Mouse (Mus musculus): Measurements from ENCODE around the gene Iqsec1. TPM values are rescaled to one million over a fixed set of nuclear protein-coding genes. Genes with fewer than 3 reads are reported as not detected.
"Not testable (repeated sequence)": the region's sequence is repeated elsewhere in the genome, so short reads cannot be mapped to it uniquely, and the experiment has no call there.

The Iqsec1 gene
- total and polyA plus RNA-seq, 2 experiments from 2014 or later, result 29.0 to 175 TPM

- H3K4me3 ChIP-seq (ENCODE audit: low read length), result no peak overlapping the region
- TF ChIP-seq CTCF (IDR thresholded peaks at IDR 0.05; ENCODE audit: low read depth), result no peak
- no peaks in the 10 kb centered on the region for H3K9me3 ChIP-seq (ENCODE audit: low read length)
- H3K9ac ChIP-seq (replicated peaks; ENCODE audit: low read length), result no peak overlapping the region
- H3K4me2 ChIP-seq (ENCODE audit: low read depth, low read length), result no peak overlapping the region
- H3K27ac ChIP-seq, result no peak overlapping the region
- DNase-seq (ENCODE audit: low spot score) (no peak), ATAC-seq (peak; percentile 31)
- H3K36me3 ChIP-seq (ENCODE audit: insufficient read depth, low read length), result peaks cover 23% of the 10 kb centered on the region
- 73% methylated on average over 20 of the region's 20 CpGs for WGBS
- no peaks in the 10 kb centered on the region for H3K4me1 ChIP-seq (ENCODE audit: insufficient read depth, low read length)
- no peaks in the 10 kb centered on the region for H3K27me3 ChIP-seq (ENCODE audit: insufficient read depth, low read length)
These were observed 328.0 kb downstream of the Iqsec1 start for GRCm38 (mm10) chr6:90660398-90661028.

DNA sequence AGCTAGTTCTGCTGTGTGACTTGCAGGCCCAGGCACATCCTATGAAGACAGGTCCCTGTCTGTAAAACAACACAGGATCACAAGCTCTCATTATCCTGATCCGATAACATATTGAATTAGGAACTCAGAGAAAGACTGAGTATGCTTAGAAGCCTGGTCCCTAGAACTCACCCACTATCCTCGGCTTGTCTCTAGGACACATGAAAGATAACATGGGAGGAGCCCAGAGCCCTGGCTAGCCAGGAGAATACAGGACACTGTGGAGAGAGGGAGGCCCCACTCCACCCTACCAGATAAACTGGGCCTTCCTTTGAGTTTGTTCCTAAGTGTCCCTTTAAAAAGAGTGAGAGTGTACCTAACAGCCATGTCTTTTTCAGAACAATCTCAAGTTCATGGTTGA is 328.6 kb downstream of the Iqsec1 start:
- Histone ChIP-seq H3K9me3 (ENCODE audit: low read length) (no peaks in the 10 kb centered on the region), H3K4me2 (ENCODE audit: low read depth, low read length) (no peak overlapping the region), H3K9ac (replicated peaks; ENCODE audit: low read length) (no peak overlapping the region), H3K27me3 (ENCODE audit: insufficient read depth, low read length) (no peaks in the 10 kb centered on the region), H3K4me1 (ENCODE audit: insufficient read depth, low read length) (no peaks in the 10 kb centered on the region), H3K27ac (no peak overlapping the region), H3K4me3 (ENCODE audit: low read length) (no peak overlapping the region), H3K36me3 (ENCODE audit: insufficient read depth, low read length) (peaks cover 18% of the 10 kb centered on the region)
- ATAC-seq, result no peak
- no peak for TF ChIP-seq CTCF (IDR thresholded peaks at IDR 0.05; ENCODE audit: low read depth)
- 61% methylated on average over 2 of the region's 2 CpGs for WGBS
- DNase-seq (ENCODE audit: low spot score), result no peak

GRCm38 (mm10) chr6:90656344-90656850 is 332.1 kb downstream of the Iqsec1 start:
- H3K27me3 ChIP-seq (ENCODE audit: insufficient read depth, low read length); H3K4me3 ChIP-seq (ENCODE audit: low read length); H3K9ac ChIP-seq (replicated peaks; ENCODE audit: low read length); H3K4me2 ChIP-seq (ENCODE audit: low read depth, low read length); DNase-seq (ENCODE audit: low spot score); H3K27ac ChIP-seq; H3K9me3 ChIP-seq (ENCODE audit: low read length); ATAC-seq; H3K36me3 ChIP-seq (ENCODE audit: insufficient read depth, low read length); H3K4me1 ChIP-seq (ENCODE audit: insufficient read depth, low read length): not testable (repeated sequence)
- WGBS, result 75% methylated on average over 2 of the region's 2 CpGs

GRCm38 (mm10) chr6:90653736-90654135 is 334.7 kb downstream of the Iqsec1 start:
- Histone ChIP-seq H3K4me3 (ENCODE audit: low read length) (no peak overlapping the region), H3K4me1 (ENCODE audit: insufficient read depth, low read length) (no peaks in the 10 kb centered on the region), H3K9me3 (ENCODE audit: low read length) (no peaks in the 10 kb centered on the region), H3K4me2 (ENCODE audit: low read depth, low read length) (no peak overlapping the region), H3K36me3 (ENCODE audit: insufficient read depth, low read length) (no peaks in the 10 kb centered on the region), H3K27me3 (ENCODE audit: insufficient read depth, low read length) (no peaks in the 10 kb centered on the region), H3K27ac (no peak overlapping the region), H3K9ac (replicated peaks; ENCODE audit: low read length) (no peak overlapping the region)
- DNase-seq (ENCODE audit: low spot score) (peak; percentile 68), ATAC-seq (peak; percentile 58; the same call in 1 of the 2 replicates)
- TF ChIP-seq CTCF (IDR thresholded peaks at IDR 0.05; ENCODE audit: low read depth), result peak; percentile 76
- 55% methylated on average over 2 of the region's 2 CpGs for WGBS

DNA sequence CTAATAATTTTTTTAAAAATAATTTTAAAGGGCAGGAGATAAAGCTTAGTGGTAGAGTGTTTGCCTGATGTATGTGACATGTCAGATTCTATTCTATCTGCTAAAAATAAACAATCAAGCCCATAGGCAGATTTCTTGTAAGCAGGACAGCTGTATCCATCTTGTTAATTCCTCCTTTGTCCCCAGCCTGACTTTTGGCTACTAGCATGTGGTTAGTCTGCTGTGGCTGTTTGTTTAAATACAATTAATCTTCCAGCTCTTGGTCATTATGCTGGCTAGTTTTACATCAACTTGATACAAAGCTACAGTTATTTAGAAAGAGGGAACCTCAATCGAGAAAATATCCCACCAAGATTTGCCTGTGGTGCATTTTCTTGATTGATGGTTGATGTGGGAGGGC is 337.9 kb downstream of the Iqsec1 start:
- TF ChIP-seq CTCF (IDR thresholded peaks at IDR 0.05; ENCODE audit: low read depth), result no peak
- Histone ChIP-seq H3K4me3 (ENCODE audit: low read length) (no peak overlapping the region), H3K36me3 (ENCODE audit: insufficient read depth, low read length) (no peaks in the 10 kb centered on the region), H3K4me2 (ENCODE audit: low read depth, low read length) (no peak overlapping the region), H3K27ac (no peak overlapping the region), H3K9ac (replicated peaks; ENCODE audit: low read length) (no peak overlapping the region), H3K4me1 (ENCODE audit: insufficient read depth, low read length) (no peaks in the 10 kb centered on the region), H3K9me3 (ENCODE audit: low read length) (no peaks in the 10 kb centered on the region), H3K27me3 (ENCODE audit: insufficient read depth, low read length) (no peaks in the 10 kb centered on the region)
- no peak for DNase-seq (ENCODE audit: low spot score)
- 44% methylated on average over 1 of the region's 1 CpGs for WGBS
- ATAC-seq, result no peak

GRCm38 (mm10) chr6:90649279-90649678 is 339.2 kb downstream of the Iqsec1 start:
- no peak overlapping the region for H3K9ac ChIP-seq (replicated peaks; ENCODE audit: low read length)
- 0 out of 2 replicates have a peak, but pooled peaks cover 2% of the 10 kb centered on the region for H3K4me1 ChIP-seq (ENCODE audit: insufficient read depth, low read length)
- no peak for ATAC-seq
- H3K4me3 ChIP-seq (ENCODE audit: low read length), result no peak overlapping the region
- H3K27ac ChIP-seq, result no peak overlapping the region
- no peak overlapping the region for H3K4me2 ChIP-seq (ENCODE audit: low read depth, low read length)
- H3K36me3 ChIP-seq (ENCODE audit: insufficient read depth, low read length), result no peaks in the 10 kb centered on the region
- H3K27me3 ChIP-seq (ENCODE audit: insufficient read depth, low read length), result no peaks in the 10 kb centered on the region
- no peak for TF ChIP-seq CTCF (IDR thresholded peaks at IDR 0.05; ENCODE audit: low read depth)
- 75% methylated on average over 4 of the region's 4 CpGs for WGBS
- no peaks in the 10 kb centered on the region for H3K9me3 ChIP-seq (ENCODE audit: low read length)
- DNase-seq (ENCODE audit: low spot score), result no peak

DNA sequence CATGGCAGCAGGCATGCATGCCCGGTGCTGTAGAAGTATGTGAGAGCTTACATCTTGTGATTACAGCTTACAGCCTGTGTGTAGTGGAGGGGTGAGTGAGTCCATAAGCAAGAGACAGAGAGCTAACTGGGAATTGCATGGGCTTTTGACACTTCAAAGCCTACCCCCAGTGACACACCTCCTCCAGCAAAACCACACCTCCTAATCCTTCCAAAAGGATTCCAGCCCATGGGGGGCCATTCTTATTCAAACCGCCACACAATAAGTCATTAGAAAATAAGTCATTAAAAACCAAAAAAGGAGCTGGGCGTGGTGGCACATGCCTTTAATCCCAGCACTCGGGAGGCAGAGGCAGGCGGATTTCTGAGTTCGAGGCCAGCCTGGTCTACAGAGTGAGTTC is 340.1 kb downstream of the Iqsec1 start:
- Histone ChIP-seq H3K27ac (no peak overlapping the region), H3K4me1 (ENCODE audit: insufficient read depth, low read length) (0 out of 2 replicates have a peak, but pooled peaks cover 2% of the 10 kb centered on the region)

More for the DNA sequence above, 340.1 kb downstream of the Iqsec1 start:
- ATAC-seq (no peak), DNase-seq (ENCODE audit: low spot score) (no peak)
- no peak overlapping the region for H3K4me2 ChIP-seq (ENCODE audit: low read depth, low read length)
- WGBS, result 95% methylated on average over 6 of the region's 6 CpGs
- TF ChIP-seq CTCF (IDR thresholded peaks at IDR 0.05; ENCODE audit: low read depth), result no peak
- no peaks in the 10 kb centered on the region for H3K27me3 ChIP-seq (ENCODE audit: insufficient read depth, low read length)
- H3K4me3 ChIP-seq (ENCODE audit: low read length), result no peak overlapping the region
- no peak overlapping the region for H3K9ac ChIP-seq (replicated peaks; ENCODE audit: low read length)
- H3K36me3 ChIP-seq (ENCODE audit: insufficient read depth, low read length), result no peaks in the 10 kb centered on the region
- no peaks in the 10 kb centered on the region for H3K9me3 ChIP-seq (ENCODE audit: low read length)

All from hindbrain, postnatal 0 days (tissue).